Mouse (Mus musculus): ENCODE measurements around the gene Cacna1c. TPM values are rescaled to one million over a fixed set of nuclear protein-coding genes. Genes with fewer than 3 reads are reported as not detected.
A peak's percentile ranks its signal among the peaks of the same experiment; 100 is the strongest.

Gene Cacna1c
- polyA plus RNA-seq, 1 experiment from 2014 or later, result 4.8 TPM

DNA sequence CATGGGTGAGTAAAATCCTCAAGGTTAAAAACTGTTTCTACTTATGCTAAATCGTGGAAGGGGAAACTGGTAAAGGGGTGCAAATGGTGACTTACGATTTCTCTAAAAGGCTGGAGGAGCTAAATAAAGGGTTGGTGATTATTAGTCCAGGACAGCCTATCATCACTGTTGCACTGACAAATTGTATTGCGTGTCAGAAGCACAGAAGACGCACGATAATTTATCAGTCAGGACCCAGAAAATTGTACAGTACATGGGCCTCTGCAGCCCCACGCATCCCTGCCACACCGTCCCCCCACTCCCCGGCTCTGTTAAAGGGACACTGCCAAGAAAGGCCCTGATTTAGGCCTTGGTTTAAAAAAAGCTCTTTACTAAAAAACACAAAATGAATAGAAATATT is 352.7 kb downstream of the Cacna1c start:
- Histone ChIP-seq H3K27me3 (replicated peaks; ENCODE audit: insufficient read depth, low read length) (no peaks in the 10 kb centered on the region), H3K4me2 (replicated peaks; ENCODE audit: low read depth, low read length) (no peak overlapping the region), H3K4me1 (ENCODE audit: insufficient read depth, low read depth, low read length) (peaks cover 6% of the 10 kb centered on the region; the same call in 1 of the 2 replicates), H3K27ac (ENCODE audit: low read length) (no peak overlapping the region), H3K4me3 (ENCODE audit: low read depth, low read length) (no peak overlapping the region), H3K9me3 (ENCODE audit: low read length) (no peaks in the 10 kb centered on the region), H3K36me3 (ENCODE audit: insufficient read depth, low read length) (no peaks in the 10 kb centered on the region), H3K9ac (replicated peaks; ENCODE audit: low read depth) (no peak overlapping the region)
- ATAC-seq, result no peak
- TF ChIP-seq EP300 (IDR thresholded peaks at IDR 0.05), result no peak
- TF ChIP-seq CTCF (IDR thresholded peaks at IDR 0.05), result no peak
- DNase-seq (ENCODE audit: low spot score), result no peak
- WGBS, result 83% methylated on average over 8 of the region's 8 CpGs

DNA sequence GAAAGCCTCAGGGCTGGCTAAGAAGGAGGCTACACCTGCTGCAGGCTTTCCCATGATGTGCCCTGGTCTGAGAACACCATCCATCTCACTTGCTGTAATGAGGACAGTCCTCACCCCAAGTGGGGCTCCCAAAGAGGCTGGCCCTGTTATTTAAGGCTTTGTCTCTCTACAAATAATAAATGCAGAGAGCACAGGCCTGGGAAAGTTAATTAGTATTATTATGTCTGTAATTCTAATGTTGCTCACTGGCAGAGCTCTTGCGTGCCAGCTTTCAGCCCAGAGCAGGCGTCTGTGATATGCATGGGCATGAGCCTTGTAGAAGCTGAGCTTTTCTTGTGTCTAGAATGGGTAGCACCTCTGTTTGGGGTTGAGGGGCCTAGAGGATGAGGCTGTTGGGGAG is 354.3 kb downstream of the Cacna1c start:
- no peaks in the 10 kb centered on the region for H3K9me3 ChIP-seq (ENCODE audit: low read length)
- no peak overlapping the region for H3K9ac ChIP-seq (replicated peaks; ENCODE audit: low read depth)
- no peak overlapping the region for H3K27ac ChIP-seq (ENCODE audit: low read length)
- no peak for TF ChIP-seq EP300 (IDR thresholded peaks at IDR 0.05)
- TF ChIP-seq CTCF (IDR thresholded peaks at IDR 0.05), result no peak
- no peak overlapping the region for H3K4me2 ChIP-seq (replicated peaks; ENCODE audit: low read depth, low read length)
- ATAC-seq, result no peak
- H3K4me1 ChIP-seq (ENCODE audit: insufficient read depth, low read depth, low read length), result peaks cover 6% of the 10 kb centered on the region; the same call in 1 of the 2 replicates
- H3K27me3 ChIP-seq (replicated peaks; ENCODE audit: insufficient read depth, low read length), result no peaks in the 10 kb centered on the region
- no peak overlapping the region for H3K4me3 ChIP-seq (ENCODE audit: low read depth, low read length)
- WGBS, result 97% methylated on average over 2 of the region's 2 CpGs
- no peaks in the 10 kb centered on the region for H3K36me3 ChIP-seq (ENCODE audit: insufficient read depth, low read length)
- no peak for DNase-seq (ENCODE audit: low spot score)

DNA sequence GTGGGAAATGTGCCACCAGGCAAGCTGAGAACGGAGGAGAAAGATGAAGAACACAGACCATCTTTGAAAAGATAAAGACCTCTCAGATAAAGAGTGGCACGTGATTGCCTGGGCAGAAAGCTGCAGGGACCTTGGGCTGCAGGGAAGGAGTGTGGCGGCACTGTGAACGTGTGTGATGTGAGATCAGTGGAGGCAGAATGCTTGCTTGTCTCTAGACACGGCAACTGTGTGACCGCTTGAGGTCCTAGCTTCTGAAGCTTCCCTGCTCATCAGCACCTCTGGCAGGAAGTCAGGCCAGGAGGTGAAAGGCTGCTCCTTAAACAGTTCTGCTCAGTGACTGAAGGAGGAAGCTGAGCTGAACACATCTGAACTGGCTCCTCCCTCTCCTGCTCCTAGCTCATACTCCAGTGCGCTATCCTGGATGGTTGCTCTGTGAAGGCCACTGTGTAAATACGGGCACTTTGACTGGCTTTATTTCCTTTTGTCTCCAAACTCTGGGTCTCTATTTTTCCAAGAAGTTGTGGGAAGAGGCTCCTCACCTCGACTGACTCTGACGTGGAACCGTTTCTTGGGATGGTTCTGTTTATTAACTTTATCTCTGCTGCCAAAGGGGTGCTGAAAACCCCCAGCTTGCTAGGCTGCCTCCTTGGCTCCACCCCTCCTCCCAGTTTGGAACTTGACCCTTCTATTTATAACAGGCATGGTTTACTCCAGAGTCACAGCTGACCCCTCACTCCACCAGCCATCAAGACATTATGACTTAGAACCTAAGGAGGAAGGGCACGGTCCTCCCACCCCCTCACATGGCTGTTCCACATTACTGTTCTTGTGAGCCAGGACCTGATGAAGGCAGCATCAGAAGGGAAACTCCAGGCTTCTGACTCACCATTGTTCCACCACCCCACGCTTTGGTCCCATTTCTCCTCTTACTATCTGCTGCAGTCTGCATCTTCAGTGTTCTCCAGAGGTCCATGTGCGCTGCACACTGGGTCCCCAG is 357.0 kb downstream of the Cacna1c start:
- DNase-seq (ENCODE audit: low spot score) (peak; percentile 48), ATAC-seq (peak; percentile 78)
- Histone ChIP-seq H3K9me3 (ENCODE audit: low read length) (no peaks in the 10 kb centered on the region), H3K4me2 (replicated peaks; ENCODE audit: low read depth, low read length) (no peak overlapping the region), H3K9ac (replicated peaks; ENCODE audit: low read depth) (no peak overlapping the region), H3K27me3 (replicated peaks; ENCODE audit: insufficient read depth, low read length) (no peaks in the 10 kb centered on the region), H3K4me3 (ENCODE audit: low read depth, low read length) (no peak overlapping the region), H3K27ac (ENCODE audit: low read length) (no peak overlapping the region), H3K36me3 (ENCODE audit: insufficient read depth, low read length) (no peaks in the 10 kb centered on the region), H3K4me1 (ENCODE audit: insufficient read depth, low read depth, low read length) (peaks cover 9% of the 10 kb centered on the region)
- TF ChIP-seq CTCF (IDR thresholded peaks at IDR 0.05), result peak; percentile 23
- no peak for TF ChIP-seq EP300 (IDR thresholded peaks at IDR 0.05)
- WGBS, result 24% methylated on average over 14 of the region's 14 CpGs

DNA sequence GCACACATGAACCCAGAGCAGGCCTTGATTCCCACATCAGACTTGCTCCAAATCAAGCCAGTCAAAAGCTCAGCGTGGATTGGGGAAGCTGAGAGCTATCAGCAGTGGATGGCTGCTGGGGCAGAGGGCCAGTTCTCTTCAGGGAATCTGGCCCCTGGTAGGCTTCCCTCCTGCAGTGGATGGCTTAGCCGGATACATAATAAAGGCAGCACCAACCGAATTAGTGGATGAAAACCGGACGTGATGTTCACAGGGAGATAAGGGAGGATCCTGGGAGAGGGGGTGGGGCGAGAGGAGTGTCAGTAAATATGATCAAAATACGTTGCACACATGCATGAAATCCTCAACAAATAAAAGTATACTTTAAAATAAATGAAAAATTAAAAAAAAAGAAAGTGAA is 359.5 kb downstream of the Cacna1c start:
- Histone ChIP-seq H3K9me3 (ENCODE audit: low read length) (no peaks in the 10 kb centered on the region), H3K27ac (ENCODE audit: low read length) (no peak overlapping the region), H3K9ac (replicated peaks; ENCODE audit: low read depth) (no peak overlapping the region), H3K4me2 (replicated peaks; ENCODE audit: low read depth, low read length) (no peak overlapping the region), H3K4me1 (ENCODE audit: insufficient read depth, low read depth, low read length) (peaks cover 9% of the 10 kb centered on the region), H3K27me3 (replicated peaks; ENCODE audit: insufficient read depth, low read length) (no peaks in the 10 kb centered on the region), H3K4me3 (ENCODE audit: low read depth, low read length) (no peak overlapping the region), H3K36me3 (ENCODE audit: insufficient read depth, low read length) (no peaks in the 10 kb centered on the region)
- no peak for DNase-seq (ENCODE audit: low spot score)
- no peak for ATAC-seq
- 49% methylated on average over 7 of the region's 7 CpGs for WGBS
- no peak for TF ChIP-seq EP300 (IDR thresholded peaks at IDR 0.05)
- no peak for TF ChIP-seq CTCF (IDR thresholded peaks at IDR 0.05)

DNA sequence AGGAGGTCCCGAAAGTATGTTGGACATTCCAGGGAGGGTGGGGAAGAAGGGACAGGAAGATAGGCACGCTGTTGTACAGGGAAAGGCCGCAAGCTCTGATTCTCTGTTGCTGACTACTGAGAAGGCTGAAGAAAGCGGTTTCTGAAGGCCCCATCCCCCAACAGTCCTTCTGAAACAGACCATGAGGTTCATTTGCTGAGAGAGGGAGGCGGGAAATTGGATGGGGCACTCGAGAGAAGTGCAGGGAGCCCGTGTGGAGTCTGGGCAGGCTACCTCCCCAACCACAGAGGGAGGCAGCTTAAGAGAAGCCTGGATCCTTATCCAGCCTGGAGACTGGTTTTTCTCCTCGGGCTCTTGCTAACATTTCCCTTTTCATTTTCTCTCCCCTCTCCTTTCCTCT is 362.2 kb downstream of the Cacna1c start:
- ATAC-seq (peak; percentile 68), DNase-seq (ENCODE audit: low spot score) (peak; percentile 49)
- no peaks in the 10 kb centered on the region for H3K27me3 ChIP-seq (replicated peaks; ENCODE audit: insufficient read depth, low read length)
- no peaks in the 10 kb centered on the region for H3K9me3 ChIP-seq (ENCODE audit: low read length)
- H3K4me1 ChIP-seq (ENCODE audit: insufficient read depth, low read depth, low read length), result peaks cover 5% of the 10 kb centered on the region
- H3K36me3 ChIP-seq (ENCODE audit: insufficient read depth, low read length), result no peaks in the 10 kb centered on the region
- TF ChIP-seq CTCF (IDR thresholded peaks at IDR 0.05), result no peak
- TF ChIP-seq EP300 (IDR thresholded peaks at IDR 0.05), result no peak
- 41% methylated on average over 8 of the region's 8 CpGs for WGBS
- H3K27ac ChIP-seq (ENCODE audit: low read length), result no peak overlapping the region
- H3K4me2 ChIP-seq (replicated peaks; ENCODE audit: low read depth, low read length), result no peak overlapping the region
- no peak overlapping the region for H3K9ac ChIP-seq (replicated peaks; ENCODE audit: low read depth)
- no peak overlapping the region for H3K4me3 ChIP-seq (ENCODE audit: low read depth, low read length)

DNA sequence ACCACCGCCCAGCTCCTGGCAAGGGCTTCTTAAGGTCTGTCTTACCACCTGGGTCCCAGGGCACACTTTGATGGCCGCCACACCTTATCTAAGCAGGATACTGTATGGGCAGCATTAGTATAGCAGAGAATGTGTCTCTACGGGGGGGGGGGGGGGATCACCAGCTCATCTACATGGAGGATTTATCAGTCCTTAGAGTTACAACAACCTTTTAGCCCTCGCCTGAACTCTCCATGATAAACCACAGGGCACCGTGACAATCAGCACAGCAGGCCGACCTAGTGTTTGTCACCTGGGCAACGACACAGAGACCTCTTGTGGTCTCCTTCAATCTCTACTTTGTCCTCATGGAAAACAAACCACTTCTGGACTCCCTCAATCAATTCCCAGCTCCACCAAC is 363.2 kb downstream of the Cacna1c start:
- TF ChIP-seq EP300 (IDR thresholded peaks at IDR 0.05), result no peak
- TF ChIP-seq CTCF (IDR thresholded peaks at IDR 0.05), result no peak
- Histone ChIP-seq H3K4me2 (replicated peaks; ENCODE audit: low read depth, low read length) (no peak overlapping the region), H3K36me3 (ENCODE audit: insufficient read depth, low read length) (no peaks in the 10 kb centered on the region), H3K27ac (ENCODE audit: low read length) (no peak overlapping the region), H3K9ac (replicated peaks; ENCODE audit: low read depth) (no peak overlapping the region), H3K9me3 (ENCODE audit: low read length) (no peaks in the 10 kb centered on the region), H3K4me3 (ENCODE audit: low read depth, low read length) (no peak overlapping the region), H3K4me1 (ENCODE audit: insufficient read depth, low read depth, low read length) (peaks cover 4% of the 10 kb centered on the region), H3K27me3 (replicated peaks; ENCODE audit: insufficient read depth, low read length) (no peaks in the 10 kb centered on the region)
- 63% methylated on average over 6 of the region's 7 CpGs for WGBS
- ATAC-seq (no peak), DNase-seq (ENCODE audit: low spot score) (no peak)

Data from lung, postnatal 0 days (tissue).